Mouse (Mus musculus) neural tube, embryonic 15.5 days (tissue): ENCODE measurements around the gene Map7. TPM values are rescaled to one million over a fixed set of nuclear protein-coding genes. Genes with fewer than 3 reads are reported as not detected.

Experiments
- ATAC-seq: fragments of 200-750 bp; cut with Nextera tagmentation; 2 replicates; pipeline ENCODE4 v1.8.0; 2017; ENCODE audit warnings: mild to moderate bottlenecking, moderate TSS enrichment, moderate library complexity; ENCODE audit not compliant: low FRiP score
- H3K27ac ChIP-seq: fragments of 300-500 bp; sonication (generic); replicated peaks from 2 replicates; pipeline ENCODE4 v1.5.1; 2015; ENCODE audit warnings: mild to moderate bottlenecking, inconsistent platforms
- H3K27me3 ChIP-seq: fragments of 300-500 bp; sonication (generic); replicated peaks from 2 replicates; pipeline ENCODE4 v1.6.1; 2015; ENCODE audit warnings: inconsistent platforms
- H3K36me3 ChIP-seq: fragments of 300-500 bp; sonication (generic); 2 replicates; pipeline ENCODE4 v1.6.1; 2015; ENCODE audit warnings: inconsistent platforms
- H3K4me1 ChIP-seq: fragments of 300-500 bp; sonication (generic); 2 replicates; pipeline ENCODE4 v1.6.1; 2015; ENCODE audit warnings: inconsistent platforms
- H3K4me2 ChIP-seq: fragments of 300-500 bp; sonication (generic); 2 replicates; pipeline ENCODE4 v1.6.1; 2015; ENCODE audit warnings: inconsistent platforms, mild to moderate bottlenecking, moderate library complexity
- H3K4me3 ChIP-seq: fragments of 300-500 bp; sonication (generic); replicated peaks from 2 replicates; pipeline ENCODE4 v1.5.1; 2015; ENCODE audit warnings: mild to moderate bottlenecking, inconsistent platforms
- H3K9ac ChIP-seq: fragments of 300-500 bp; sonication (generic); replicated peaks from 2 replicates; pipeline ENCODE4 v1.6.1; 2015; ENCODE audit warnings: mild to moderate bottlenecking, inconsistent platforms
- H3K9me3 ChIP-seq: fragments of 300-500 bp; sonication (generic); replicated peaks from 2 replicates; pipeline ENCODE4 v1.6.1; 2016; ENCODE audit warnings: inconsistent platforms
- WGBS: fragments of 180-500 bp; shearing (Covaris S2); methylation state at CpG from one replicate; pipeline ENCODE4 v1.1.7; 2015; ENCODE audit warnings: mixed read lengths; 5-methylcytosine and 5-hydroxymethylcytosine counted together
- polyA plus RNA-seq: library from polyadenylated mRNA; unstranded; fragments of >200 nt; fragmentation: Nextera tagmentation; extraction: Ambion mirVana; gene quantifications from 2 replicates; pipeline ENCODE4 v1.2.1, GENCODE M21; 2015

The Map7 gene
- polyA plus RNA-seq, 1 experiment from 2014 or later, result 13.9 TPM

- 88% methylated on average over 4 of the region's 4 CpGs for WGBS
- H3K9ac ChIP-seq, result no peak overlapping the region
Measured at GRCm38 (mm10) chr10:20218866-20219265, 70.6 kb downstream of the Map7 start.

GRCm38 (mm10) chr10:20219538-20219937 lies 71.3 kb downstream of the Map7 start:
- WGBS, result 89% methylated on average over 8 of the region's 8 CpGs
- H3K4me1 ChIP-seq, result 0 out of 2 replicates have a peak, but pooled peaks cover 3% of the 10 kb centered on the region
- H3K27ac ChIP-seq, result no peak overlapping the region
- no peak for ATAC-seq
- no peak overlapping the region for H3K9ac ChIP-seq
- H3K4me2 ChIP-seq, result no peak overlapping the region
- H3K27me3 ChIP-seq, result no peaks in the 10 kb centered on the region
- H3K4me3 ChIP-seq, result no peak overlapping the region
- H3K9me3 ChIP-seq, result no peaks in the 10 kb centered on the region
- no peaks in the 10 kb centered on the region for H3K36me3 ChIP-seq

More at GRCm38 (mm10) chr10:20218866-20219265, 70.6 kb downstream of the Map7 start:
- Histone ChIP-seq H3K27ac (no peak overlapping the region), H3K4me1 (0 out of 2 replicates have a peak, but pooled peaks cover 3% of the 10 kb centered on the region), H3K9me3 (no peaks in the 10 kb centered on the region), H3K4me2 (no peak overlapping the region), H3K27me3 (no peaks in the 10 kb centered on the region), H3K4me3 (no peak overlapping the region), H3K36me3 (no peaks in the 10 kb centered on the region)
- ATAC-seq, result no peak

- H3K4me3 ChIP-seq, result no peak overlapping the region
- no peaks in the 10 kb centered on the region for H3K36me3 ChIP-seq
- H3K9ac ChIP-seq, result no peak overlapping the region
- no peaks in the 10 kb centered on the region for H3K9me3 ChIP-seq
- H3K4me1 ChIP-seq, result 0 out of 2 replicates have a peak, but pooled peaks cover 3% of the 10 kb centered on the region
- no peak for ATAC-seq
- 70% methylated on average over 10 of the region's 10 CpGs for WGBS
- H3K4me2 ChIP-seq, result no peak overlapping the region
- no peaks in the 10 kb centered on the region for H3K27me3 ChIP-seq
- H3K27ac ChIP-seq, result no peak overlapping the region
Measured at GRCm38 (mm10) chr10:20220443-20221071, 72.3 kb downstream of the Map7 start.

- WGBS, result 85% methylated on average over 4 of the region's 4 CpGs
Measured at GRCm38 (mm10) chr10:20222011-20222410, 73.7 kb downstream of the Map7 start.

GRCm38 (mm10) chr10:20226728-20227127 lies 78.5 kb downstream of the Map7 start:
- no peaks in the 10 kb centered on the region for H3K27me3 ChIP-seq
- H3K36me3 ChIP-seq, result no peaks in the 10 kb centered on the region
- H3K27ac ChIP-seq, result 0 out of 2 replicates have a peak overlapping the region, but pooled peaks have one; percentile 5
- 46% methylated on average over 4 of the region's 4 CpGs for WGBS
- no peaks in the 10 kb centered on the region for H3K4me1 ChIP-seq
- ATAC-seq, result no peak
- H3K4me2 ChIP-seq, result no peak overlapping the region
- no peaks in the 10 kb centered on the region for H3K9me3 ChIP-seq
- no peak overlapping the region for H3K9ac ChIP-seq
- no peak overlapping the region for H3K4me3 ChIP-seq

More at GRCm38 (mm10) chr10:20222011-20222410, 73.7 kb downstream of the Map7 start:
- H3K9me3 ChIP-seq, result no peaks in the 10 kb centered on the region
- no peaks in the 10 kb centered on the region for H3K36me3 ChIP-seq
- H3K4me1 ChIP-seq, result 0 out of 2 replicates have a peak, but pooled peaks cover 3% of the 10 kb centered on the region
- no peak overlapping the region for H3K4me2 ChIP-seq
- no peak overlapping the region for H3K4me3 ChIP-seq
- H3K27me3 ChIP-seq, result no peaks in the 10 kb centered on the region
- no peak overlapping the region for H3K27ac ChIP-seq
- ATAC-seq, result no peak
- H3K9ac ChIP-seq, result no peak overlapping the region

- WGBS, result 88% methylated on average over 5 of the region's 5 CpGs
- H3K9me3 ChIP-seq, result no peaks in the 10 kb centered on the region
- H3K4me1 ChIP-seq, result no peaks in the 10 kb centered on the region
- no peak overlapping the region for H3K27ac ChIP-seq
- H3K9ac ChIP-seq, result no peak overlapping the region
- no peak overlapping the region for H3K4me3 ChIP-seq
- no peak overlapping the region for H3K4me2 ChIP-seq
- H3K27me3 ChIP-seq, result no peaks in the 10 kb centered on the region
- no peak for ATAC-seq
- H3K36me3 ChIP-seq, result no peaks in the 10 kb centered on the region
Measured at GRCm38 (mm10) chr10:20230026-20230425, 81.8 kb downstream of the Map7 start.

- Histone ChIP-seq H3K4me1 (no peaks in the 10 kb centered on the region), H3K4me3 (no peak overlapping the region), H3K4me2 (no peak overlapping the region), H3K36me3 (no peaks in the 10 kb centered on the region), H3K9me3 (no peaks in the 10 kb centered on the region), H3K27ac (no peak overlapping the region), H3K27me3 (no peaks in the 10 kb centered on the region), H3K9ac (no peak overlapping the region)
- ATAC-seq, result no peak
- 94% methylated on average over 10 of the region's 10 CpGs for WGBS
Measured at GRCm38 (mm10) chr10:20233451-20233850, 85.2 kb downstream of the Map7 start.

- Histone ChIP-seq H3K27ac (no peak overlapping the region), H3K4me3 (no peak overlapping the region), H3K4me1 (no peaks in the 10 kb centered on the region), H3K9ac (no peak overlapping the region), H3K9me3 (no peaks in the 10 kb centered on the region), H3K36me3 (no peaks in the 10 kb centered on the region), H3K27me3 (no peaks in the 10 kb centered on the region), H3K4me2 (no peak overlapping the region)
- 70% methylated on average over 4 of the region's 4 CpGs for WGBS
- no peak for ATAC-seq
Measured at GRCm38 (mm10) chr10:20234466-20234865, 86.2 kb downstream of the Map7 start.

GRCm38 (mm10) chr10:20235656-20236055 lies 87.4 kb downstream of the Map7 start:
- Histone ChIP-seq H3K27me3 (no peaks in the 10 kb centered on the region), H3K36me3 (no peaks in the 10 kb centered on the region), H3K4me2 (no peak overlapping the region)

GRCm38 (mm10) chr10:20236241-20236640 lies 88.0 kb downstream of the Map7 start:
- ATAC-seq, result no peak
- Histone ChIP-seq H3K4me1 (no peaks in the 10 kb centered on the region), H3K4me3 (no peak overlapping the region), H3K27ac (no peak overlapping the region), H3K4me2 (no peak overlapping the region), H3K27me3 (no peaks in the 10 kb centered on the region), H3K9ac (no peak overlapping the region), H3K36me3 (no peaks in the 10 kb centered on the region), H3K9me3 (no peaks in the 10 kb centered on the region)
- 96% methylated on average over 6 of the region's 6 CpGs for WGBS

More at GRCm38 (mm10) chr10:20235656-20236055, 87.4 kb downstream of the Map7 start:
- no peak for ATAC-seq
- no peak overlapping the region for H3K9ac ChIP-seq
- no peak overlapping the region for H3K27ac ChIP-seq
- H3K4me1 ChIP-seq, result no peaks in the 10 kb centered on the region
- no peak overlapping the region for H3K4me3 ChIP-seq
- no peaks in the 10 kb centered on the region for H3K9me3 ChIP-seq
- WGBS, result 94% methylated on average over 3 of the region's 3 CpGs

GRCm38 (mm10) chr10:20238281-20238680 lies 90.0 kb downstream of the Map7 start:
- WGBS, result 87% methylated on average over 5 of the region's 5 CpGs
- H3K27ac ChIP-seq, result no peak overlapping the region
- no peaks in the 10 kb centered on the region for H3K36me3 ChIP-seq
- no peaks in the 10 kb centered on the region for H3K9me3 ChIP-seq
- no peak overlapping the region for H3K4me2 ChIP-seq
- H3K4me3 ChIP-seq, result no peak overlapping the region
- H3K4me1 ChIP-seq, result no peaks in the 10 kb centered on the region
- no peaks in the 10 kb centered on the region for H3K27me3 ChIP-seq
- H3K9ac ChIP-seq, result no peak overlapping the region
- ATAC-seq, result no peak

GRCm38 (mm10) chr10:20240858-20241257 lies 92.6 kb downstream of the Map7 start:
- 77% methylated on average over 6 of the region's 6 CpGs for WGBS
- no peak overlapping the region for H3K4me2 ChIP-seq

More at GRCm38 (mm10) chr10:20240858-20241257, 92.6 kb downstream of the Map7 start:
- Histone ChIP-seq H3K27ac (no peak overlapping the region), H3K9ac (no peak overlapping the region), H3K4me1 (no peaks in the 10 kb centered on the region), H3K36me3 (no peaks in the 10 kb centered on the region), H3K27me3 (no peaks in the 10 kb centered on the region), H3K9me3 (no peaks in the 10 kb centered on the region), H3K4me3 (no peak overlapping the region)
- no peak for ATAC-seq
